Mouse (Mus musculus): ENCODE data around the gene Lyl1.

Gene Lyl1

GRCm38 (mm10) chr8:84742171-84743053 lies 41.2 kb downstream of the Lyl1 start:
- no peak for DNase-seq (ENCODE audit: low spot score in 2 of 2)

GRCm38 (mm10) chr8:84743054-84743415 lies 41.8 kb downstream of the Lyl1 start:
- no peak for DNase-seq (ENCODE audit: low spot score in 2 of 2)

GRCm38 (mm10) chr8:84743517-84744420 lies 42.5 kb downstream of the Lyl1 start:
- DNase-seq (ENCODE audit: low spot score in 2 of 2), result no peak

- no peak for DNase-seq (ENCODE audit: low spot score in 2 of 2)
These were observed 44.0 kb downstream of the Lyl1 start for GRCm38 (mm10) chr8:84745032-84745925.

GRCm38 (mm10) chr8:84749519-84749918 lies 48.3 kb downstream of the Lyl1 start:
- no peak for DNase-seq (ENCODE audit: low spot score in 2 of 2)

- DNase-seq (ENCODE audit: low spot score in 2 of 2), result no peak
These were observed 51.7 kb downstream of the Lyl1 start for GRCm38 (mm10) chr8:84752734-84753582.
